Mouse (Mus musculus): ENCODE results near the gene Ldb3. TPM values are rescaled to one million over a fixed set of nuclear protein-coding genes. Genes with fewer than 3 reads are reported as not detected.
A peak's percentile ranks its signal among the peaks of the same experiment; 100 is the strongest.

The Ldb3 gene
- 1 to 10 TPM; 2.5 to 2.6 TPM for total RNA-seq (2021)
- long read RNA-seq, experiment 1, partial matches to known transcripts, result 3 of 5 reads
- long read RNA-seq, experiment 1, other reads (novel, unspliced or antisense), result 2 of 5 reads
- long read RNA-seq, experiment 2, partial matches to known transcripts, result 0 of 1 reads
- long read RNA-seq, experiment 2, other reads (novel, unspliced or antisense), result 1 of 1 reads

GRCm38 (mm10) chr14:34588498-34588897 lies at the start of gene Ldb3:
Gene Ldb3, minus strand, starts transcription at chr14:34588682.
- no peak within 1 kb of the TSS for H3K27ac ChIP-seq

DNA sequence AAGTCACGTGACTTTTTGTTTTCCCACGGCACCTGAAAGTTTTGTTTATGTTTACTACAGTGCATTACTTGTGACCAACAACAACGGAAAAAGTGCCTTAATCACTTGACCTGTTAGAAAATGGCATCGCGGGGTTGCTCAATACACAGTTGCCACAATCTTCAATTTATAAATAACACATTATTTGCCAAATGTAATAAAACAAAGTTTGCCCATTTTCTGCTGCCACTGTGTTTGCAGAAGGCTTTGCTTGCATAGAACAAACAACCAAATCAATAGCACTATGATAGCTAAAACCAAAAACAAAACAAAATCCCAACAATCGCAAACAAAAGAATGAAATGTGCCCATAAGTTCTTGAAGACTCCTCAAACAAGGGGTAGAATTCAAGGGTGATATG lies 47.2 kb upstream of the Ldb3 start:
- intact Hi-C loops (cut with DNase I), result no loop called here
- H3K4me3 ChIP-seq, result no peak overlapping the region
- no peak overlapping the region for H3K27ac ChIP-seq
- no peak for DNase-seq (ENCODE audit: extremely low spot score in 1 of 2, low spot score in 2 of 2)
- no peak for TF ChIP-seq CTCF (IDR thresholded peaks at IDR 0.05)

More at GRCm38 (mm10) chr14:34588498-34588897, at the start of gene Ldb3:
- intact Hi-C loops (cut with DNase I), result no loop called here
- DNase-seq (ENCODE audit: extremely low spot score in 1 of 2, low spot score in 2 of 2), result no peak
- H3K4me3 ChIP-seq, result no peak within 1 kb of the TSS
- TF ChIP-seq CTCF (IDR thresholded peaks at IDR 0.05), result no peak

GRCm38 (mm10) chr14:34635192-34635591 lies 46.7 kb upstream of the Ldb3 start:
- TF ChIP-seq CTCF (IDR thresholded peaks at IDR 0.05), result no peak
- no peak overlapping the region for H3K4me3 ChIP-seq
- no peak for DNase-seq (ENCODE audit: extremely low spot score in 1 of 2, low spot score in 2 of 2)
- intact Hi-C loops (cut with DNase I), result no loop called here
- H3K27ac ChIP-seq, result no peak overlapping the region

GRCm38 (mm10) chr14:34632722-34633448 lies 44.4 kb upstream of the Ldb3 start:
- no peak overlapping the region for H3K4me3 ChIP-seq
- H3K27ac ChIP-seq, result no peak overlapping the region
- DNase-seq (ENCODE audit: extremely low spot score in 1 of 2, low spot score in 2 of 2), result no peak
- intact Hi-C loops (cut with DNase I), result no loop called here
- no peak for TF ChIP-seq CTCF (IDR thresholded peaks at IDR 0.05)

- no peak overlapping the region for H3K27ac ChIP-seq
- H3K4me3 ChIP-seq, result no peak overlapping the region
- DNase-seq (ENCODE audit: extremely low spot score in 1 of 2, low spot score in 2 of 2), result no peak
- intact Hi-C loops (cut with DNase I), result no loop called here
- no peak for TF ChIP-seq CTCF (IDR thresholded peaks at IDR 0.05)
These were observed 38.3 kb upstream of the Ldb3 start for GRCm38 (mm10) chr14:34626824-34627223.

GRCm38 (mm10) chr14:34623531-34624210 lies 35.2 kb upstream of the Ldb3 start:
- no peak for TF ChIP-seq CTCF (IDR thresholded peaks at IDR 0.05)
- intact Hi-C loops (cut with DNase I), result loop anchor here (5.0 kb wide), 1 partner anchor 39 kb away; no protein-coding TSS in a partner anchor
- no peak overlapping the region for H3K4me3 ChIP-seq
- no peak for DNase-seq (ENCODE audit: extremely low spot score in 1 of 2, low spot score in 2 of 2)
- H3K27ac ChIP-seq, result no peak overlapping the region

GRCm38 (mm10) chr14:34623074-34623473 lies 34.6 kb upstream of the Ldb3 start:
- intact Hi-C loops (cut with DNase I), result loop anchor here (5.0 kb wide), 1 partner anchor 39 kb away; no protein-coding TSS in a partner anchor
- H3K27ac ChIP-seq, result no peak overlapping the region

DNA sequence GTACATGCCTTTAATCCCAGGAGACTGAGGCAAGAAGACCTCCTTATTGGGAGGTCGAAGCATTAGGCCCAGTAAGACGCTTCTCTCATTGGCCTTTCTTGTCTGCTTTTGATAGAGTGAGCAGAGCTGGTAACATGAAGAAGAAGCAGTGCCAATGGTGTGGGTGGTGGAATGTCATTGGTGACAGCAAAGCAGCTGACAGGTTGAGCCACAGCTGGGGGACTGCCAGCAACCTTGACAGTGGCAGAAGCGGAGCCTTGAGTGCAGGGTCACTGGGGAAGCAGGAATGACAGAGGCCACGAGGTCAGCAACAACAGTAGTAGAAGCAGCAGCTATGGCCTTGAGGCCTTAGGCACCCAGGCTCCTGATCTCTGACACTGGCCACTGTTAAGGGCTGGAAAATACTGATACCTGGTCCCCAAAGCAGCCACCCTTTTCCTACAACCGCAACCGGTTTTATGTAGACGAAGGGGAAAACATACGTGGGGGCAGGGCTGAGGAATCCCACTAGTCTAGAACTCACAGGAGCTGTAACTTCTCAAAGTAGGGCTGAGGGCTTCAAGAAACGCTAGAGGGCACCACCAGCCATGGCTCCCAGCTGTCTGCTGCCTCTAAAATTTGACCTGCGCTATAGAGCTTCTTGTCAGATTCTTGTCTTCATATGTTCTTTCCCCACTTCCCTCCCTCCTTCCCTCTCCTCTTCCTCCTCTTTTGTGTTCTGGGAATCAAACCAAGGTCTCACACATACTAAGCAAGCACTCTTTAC lies 32.3 kb upstream of the Ldb3 start:
- no peak overlapping the region for H3K27ac ChIP-seq
- peak; percentile 66 for TF ChIP-seq CTCF (IDR thresholded peaks at IDR 0.05)
- DNase-seq (ENCODE audit: extremely low spot score in 1 of 2, low spot score in 2 of 2), result no peak
- intact Hi-C loops (cut with DNase I), result loop anchor here (5.0 kb wide), 1 partner anchor 42 kb away; no protein-coding TSS in a partner anchor
- no peak overlapping the region for H3K4me3 ChIP-seq

More at GRCm38 (mm10) chr14:34623074-34623473, 34.6 kb upstream of the Ldb3 start:
- no peak for TF ChIP-seq CTCF (IDR thresholded peaks at IDR 0.05)
- DNase-seq (ENCODE audit: extremely low spot score in 1 of 2, low spot score in 2 of 2), result no peak
- H3K4me3 ChIP-seq, result no peak overlapping the region

GRCm38 (mm10) chr14:34618808-34619207 lies 30.3 kb upstream of the Ldb3 start:
- intact Hi-C loops (cut with DNase I), result no loop called here
- no peak for TF ChIP-seq CTCF (IDR thresholded peaks at IDR 0.05)
- DNase-seq (ENCODE audit: extremely low spot score in 1 of 2, low spot score in 2 of 2), result no peak
- Histone ChIP-seq H3K4me3 (no peak overlapping the region), H3K27ac (no peak overlapping the region)

- peak; percentile 78 to 86 for DNase-seq (ENCODE audit: extremely low spot score in 1 of 2, low spot score in 2 of 2)
- intact Hi-C loops (cut with DNase I), result loop anchor here (1.0 to 2.0 kb wide), 2 partner anchors 152 to 161 kb away; no protein-coding TSS in a partner anchor
- H3K4me3 ChIP-seq, result no peak overlapping the region
- no peak overlapping the region for H3K27ac ChIP-seq
- peak; percentile 98 for TF ChIP-seq CTCF (IDR thresholded peaks at IDR 0.05)
These were observed 28.3 kb upstream of the Ldb3 start for GRCm38 (mm10) chr14:34616821-34617220.

- Histone ChIP-seq H3K27ac (no peak overlapping the region), H3K4me3 (no peak overlapping the region)
- intact Hi-C loops (cut with DNase I), result loop anchor here (1.0 to 2.0 kb wide), 2 partner anchors 153 to 163 kb away; no protein-coding TSS in a partner anchor
- DNase-seq (ENCODE audit: extremely low spot score in 1 of 2, low spot score in 2 of 2), result no peak
- TF ChIP-seq CTCF (IDR thresholded peaks at IDR 0.05), result no peak
These were observed 27.1 kb upstream of the Ldb3 start for GRCm38 (mm10) chr14:34615625-34616024.

All from left cerebral cortex, adult 2 months (tissue).